In genomic region chr15:81805624-81806023, GRCm38 (mm10) we compare ENCODE assay signal across 9 mouse cellular contexts. TPM values are rescaled to one million over a fixed set of nuclear protein-coding genes. Genes with fewer than 3 reads are reported as not detected.
DNase-seq lines count a peak whose midpoint lies in the region; ATAC-seq and TF ChIP-seq lines count a peak whose summit lies in the region.
"Had no signal": no experiment of that assay in that cellular context is flagged by ENCODE, and none has a peak within 500 bp of the region (broad histone marks: within the 10 kb centered on the region; RNA-seq: fewer than 3 reads in every experiment).

No protein-coding gene starts in this region.

- peak overlapping the region; percentile 93 for H3K4me3 ChIP-seq in layer of hippocampus, adult 2 months

- no peak for TF ChIP-seq CTCF in layer of hippocampus, adult 2 months (conservative IDR thresholded peaks at IDR 0.05)
- TF ChIP-seq CTCF in brain, embryonic 14.5 days (IDR thresholded peaks at IDR 0.05; ENCODE audit: borderline replicate concordance, extremely low read depth, insufficient read depth, insufficient read length) = no peak

- no peak for DNase-seq in layer of hippocampus, adult 2 months (ENCODE audit: low spot score in 2 of 2)
- DNase-seq in layer of hippocampus, postnatal 14 days (ENCODE audit: low spot score in 2 of 2) = no peak
- peak; percentile 29 for DNase-seq in brain, embryonic 14.5 days (ENCODE audit: low read depth)
- peak; percentile 72 for DNase-seq in heart, postnatal 4 days
- DNase-seq in lung, postnatal 4 days = peak; percentile 64 to 80
- no peak for DNase-seq in right cerebral cortex, adult 18-20 months
- no peak for DNase-seq in spleen, postnatal 36 days (ENCODE audit: low spot score in 2 of 2)
- DNase-seq: gastrocnemius, postnatal 10 days had no signal

- ATAC-seq in granulocyte monocyte progenitor cell, adult 5-6 weeks (replicated peaks; ENCODE audit: poor library complexity, severe bottlenecking) = no peak

- H3K27ac ChIP-seq in layer of hippocampus, adult 2 months = peak overlapping the region; percentile 98

- no peak for TF ChIP-seq POLR2A in brain, embryonic 14.5 days (IDR thresholded peaks at IDR 0.05; ENCODE audit: borderline replicate concordance, extremely low read depth, insufficient read depth, insufficient read length, poor library complexity, severe bottlenecking)

RNA-seq across cellular contexts. Expression of gene Tef, which starts 3.4 kb away (rescaled TPM):
- total RNA-seq in layer of hippocampus, adult 2 months (2021) = 100 to 1,000 TPM; 273 to 304 TPM
- 100 to 1,000 TPM; 184 TPM for total RNA-seq in layer of hippocampus, postnatal 14 days (2021)
- polyA plus RNA-seq in brain, embryonic 14.5 days (2012; rRNA removed) = 35.5 and 38.0 TPM in 2 replicates
- total RNA-seq in heart, postnatal 4 days (2021) = 10 to 100 TPM; 38.5 to 40.5 TPM
- total RNA-seq in granulocyte monocyte progenitor cell, adult 5-6 weeks (2014; fragmentation: Nextera tagmentation) = 6.6 and 9.4 TPM in 2 replicates
- total RNA-seq in granulocyte monocyte progenitor cell, adult 5-6 weeks (2017) = 6.9 and 10.1 TPM in 2 replicates

RNA-seq across cellular contexts. Expression of gene Tob2, which starts 53.0 kb away (rescaled TPM):
- 10 to 100 TPM; 28.6 to 38.4 TPM for total RNA-seq in layer of hippocampus, adult 2 months (2021)
- total RNA-seq in layer of hippocampus, postnatal 14 days (2021) = 10 to 100 TPM; 24.6 to 31.6 TPM
- 15.4 and 15.7 TPM in 2 replicates for polyA plus RNA-seq in brain, embryonic 14.5 days (2012; rRNA removed)
- 10 to 100 TPM; 24.1 to 32.3 TPM for total RNA-seq in heart, postnatal 4 days (2021)
- total RNA-seq in granulocyte monocyte progenitor cell, adult 5-6 weeks (2014; fragmentation: Nextera tagmentation) = 35.0 and 39.6 TPM in 2 replicates
- total RNA-seq in granulocyte monocyte progenitor cell, adult 5-6 weeks (2017) = 14.7 and 19.3 TPM in 2 replicates

Comparison
In these comparisons a context has a peak if more than half of its experiments do, and no peak if none do; other contexts are left out.
1. DNase-seq: peak in brain, embryonic 14.5 days (single experiment), heart, postnatal 4 days (single experiment) and lung, postnatal 4 days (2 of 2); none in layer of hippocampus, adult 2 months (0 of 2), layer of hippocampus, postnatal 14 days (0 of 2), right cerebral cortex, adult 18-20 months (single experiment) and spleen, postnatal 36 days (0 of 2).